Mouse (Mus musculus) adrenal gland, postnatal 10 days (tissue): ENCODE results near the gene Zfp292. TPM values are rescaled to one million over a fixed set of nuclear protein-coding genes. Genes with fewer than 3 reads are reported as not detected.
A peak's percentile ranks its signal among the peaks of the same experiment; 100 is the strongest.

ENCODE experiments used
- DNase-seq: peaks from one replicate; pipeline ENCODE4 v3.0.0; 2021; ENCODE audit warnings: mixed read lengths
- total RNA-seq, 2 experiments: library from RNA; stranded (reverse); gene quantifications; 2 replicates each; pipeline ENCODE4 v1.2.3; 2021

The Zfp292 gene
- total RNA-seq, 2 experiments from 2014 or later, result 17.8 to 22.9 TPM

- peak; percentile 68 for DNase-seq
Observed at GRCm38 (mm10) chr4:34882291-34882769, 430 bp downstream of the Zfp292 start.

- DNase-seq, result no peak
Observed at GRCm38 (mm10) chr4:34881851-34882250, 909 bp downstream of the Zfp292 start.

- no peak for DNase-seq
Observed at GRCm38 (mm10) chr4:34880921-34881650, 1.7 kb downstream of the Zfp292 start.

GRCm38 (mm10) chr4:34874234-34874633 lies 8.5 kb downstream of the Zfp292 start:
- DNase-seq, result no peak

- no peak for DNase-seq
Observed at GRCm38 (mm10) chr4:34872896-34873495, 9.8 kb downstream of the Zfp292 start.

- DNase-seq, result no peak
Observed at GRCm38 (mm10) chr4:34869813-34870212, 12.9 kb downstream of the Zfp292 start.

- no peak for DNase-seq
Observed at GRCm38 (mm10) chr4:34861438-34861837, 21.3 kb downstream of the Zfp292 start.

- DNase-seq, result peak; percentile 18
Observed at GRCm38 (mm10) chr4:34859416-34859815, 23.3 kb downstream of the Zfp292 start.

- no peak for DNase-seq
Observed at GRCm38 (mm10) chr4:34858903-34859302, 23.9 kb downstream of the Zfp292 start.

- DNase-seq, result no peak
Observed at GRCm38 (mm10) chr4:34855966-34856365, 26.8 kb downstream of the Zfp292 start.

- DNase-seq, result no peak
Observed at GRCm38 (mm10) chr4:34852051-34852450, 30.7 kb downstream of the Zfp292 start.

- DNase-seq, result no peak
Observed at GRCm38 (mm10) chr4:34850156-34850555, 32.6 kb downstream of the Zfp292 start.

- DNase-seq, result no peak
Observed at GRCm38 (mm10) chr4:34847679-34848309, 35.0 kb downstream of the Zfp292 start.

- DNase-seq, result no peak
Observed at GRCm38 (mm10) chr4:34843839-34844238, 38.9 kb downstream of the Zfp292 start.

- no peak for DNase-seq
Observed at GRCm38 (mm10) chr4:34842826-34843225, 39.9 kb downstream of the Zfp292 start.

GRCm38 (mm10) chr4:34831496-34831895 lies 51.3 kb downstream of the Zfp292 start:
- no peak for DNase-seq

- DNase-seq, result no peak
Observed at GRCm38 (mm10) chr4:34829456-34829855, 53.3 kb downstream of the Zfp292 start.

GRCm38 (mm10) chr4:34823901-34824300 lies 58.9 kb downstream of the Zfp292 start:
- DNase-seq, result no peak

- DNase-seq, result no peak
Observed at GRCm38 (mm10) chr4:34819904-34820303, 62.9 kb downstream of the Zfp292 start.

GRCm38 (mm10) chr4:34801166-34802034 lies 81.4 kb downstream of the Zfp292 start:
- DNase-seq, result no peak

- DNase-seq, result no peak
Observed at GRCm38 (mm10) chr4:34798005-34798404, 84.8 kb downstream of the Zfp292 start.

- no peak for DNase-seq
Observed at GRCm38 (mm10) chr4:34797294-34797983, 85.3 kb downstream of the Zfp292 start.
